Mouse (Mus musculus) liver, embryonic 11.5 days (tissue): Measurements from ENCODE around the gene Pdzk1. TPM values are rescaled to one million over a fixed set of nuclear protein-coding genes. Genes with fewer than 3 reads are reported as not detected.

Experiments
- ATAC-seq: fragments of 200-750 bp; cut with Nextera tagmentation; replicated peaks from 2 replicates; pipeline ENCODE4 v1.8.0; 2017; ENCODE audit warnings: moderate number of reproducible peaks, mild to moderate bottlenecking, moderate TSS enrichment, moderate library complexity; ENCODE audit not compliant: low FRiP score
- DNase-seq: peaks from one replicate; pipeline ENCODE4 v3.0.0-alpha.2; 2017; ENCODE audit warnings: low spot score
- H3K27ac ChIP-seq: fragments of 300-500 bp; sonication (generic); 2 replicates; pipeline ENCODE4 v1.5.1; 2014; ENCODE audit warnings: mild to moderate bottlenecking, low read depth, low read length, control low read depth
- H3K27me3 ChIP-seq: fragments of 300-500 bp; sonication (generic); replicated peaks from 2 replicates; pipeline ENCODE4 v1.6.1; 2014; ENCODE audit warnings: low read length, mixed read lengths; ENCODE audit not compliant: control insufficient read depth, insufficient read depth
- H3K36me3 ChIP-seq: fragments of 300-500 bp; sonication (generic); 2 replicates; pipeline ENCODE4 v1.6.1; 2014; ENCODE audit warnings: mild to moderate bottlenecking, low read length, moderate library complexity, mixed read lengths; ENCODE audit not compliant: control insufficient read depth, insufficient read depth
- H3K4me1 ChIP-seq: fragments of 300-500 bp; sonication (generic); replicated peaks from 2 replicates; pipeline ENCODE4 v1.6.1; 2014; ENCODE audit warnings: low read length, mixed read lengths; ENCODE audit not compliant: control insufficient read depth, insufficient read depth
- H3K4me2 ChIP-seq: fragments of 300-500 bp; sonication (generic); 2 replicates; pipeline ENCODE4 v1.6.1; 2014; ENCODE audit warnings: mild to moderate bottlenecking, control low read depth, moderate library complexity
- H3K4me3 ChIP-seq: fragments of 300-500 bp; sonication (generic); 2 replicates; pipeline ENCODE4 v1.5.1; 2014; ENCODE audit warnings: low read depth, low read length, control low read depth
- H3K9ac ChIP-seq: fragments of 300-500 bp; sonication (generic); 2 replicates; pipeline ENCODE4 v1.6.1; 2014; ENCODE audit warnings: low read depth, low read length, control low read depth
- H3K9me3 ChIP-seq: fragments of 300-500 bp; sonication (generic); 2 replicates; pipeline ENCODE4 v1.6.1; 2016; ENCODE audit warnings: low read length, inconsistent platforms, mixed read lengths; ENCODE audit not compliant: control insufficient read depth
- WGBS: fragments of 180-500 bp; shearing (Covaris S2); extraction: QIAGEN DNeasy Blood & Tissue Kit; methylation state at CpG from one replicate; pipeline ENCODE4 v1.1.7; 2014; 5-methylcytosine and 5-hydroxymethylcytosine counted together
- polyA plus RNA-seq: library from polyadenylated mRNA; unstranded; fragments of >200 nt; fragmentation: Nextera tagmentation; extraction: Ambion mirVana; gene quantifications from 2 replicates; pipeline ENCODE4 v1.2.1, GENCODE M21; 2014

Pdzk1 gene
- polyA plus RNA-seq, 1 experiment from 2014 or later = 5.4 TPM

- ATAC-seq (peak; percentile 73), DNase-seq (peak; percentile 76)
- H3K9me3 ChIP-seq = no peaks in the 10 kb centered on the region
- H3K4me1 ChIP-seq = no peaks in the 10 kb centered on the region
- H3K27me3 ChIP-seq = no peaks in the 10 kb centered on the region; the same call in 1 of the 2 replicates
- 36% methylated on average over 20 of the region's 20 CpGs for whole genome bisulfite sequencing
- no peaks in the 10 kb centered on the region for H3K36me3 ChIP-seq
- H3K9ac ChIP-seq = no peak overlapping the region
- peak overlapping the region; percentile 24; the same call in 1 of the 2 replicates for H3K4me3 ChIP-seq
- H3K4me2 ChIP-seq = peak overlapping the region; percentile 55
- no peak overlapping the region for H3K27ac ChIP-seq
Measured at GRCm38 (mm10) chr3:96812395-96813091, 16.5 kb upstream of the Pdzk1 start.

DNA sequence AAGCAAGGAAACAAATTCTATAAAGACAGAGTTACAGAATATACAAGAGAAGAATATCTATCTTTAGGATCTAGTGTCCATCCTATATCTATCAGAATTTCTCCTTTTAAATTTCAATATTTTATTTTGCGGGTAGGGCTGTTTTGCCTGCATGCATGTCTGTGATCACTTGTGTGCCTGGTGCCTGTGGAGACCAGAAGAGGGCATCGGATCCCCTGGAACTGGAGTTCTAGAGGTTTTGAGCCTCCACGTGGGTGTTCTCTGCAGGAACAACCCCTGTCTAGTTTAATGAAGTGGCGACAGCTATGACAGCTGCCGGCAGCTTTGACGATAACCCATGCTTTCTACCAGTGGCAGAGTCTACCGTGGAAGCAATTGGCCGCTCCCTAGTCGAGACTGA lies 16.0 kb upstream of the Pdzk1 start:
- Histone ChIP-seq H3K36me3 (no peaks in the 10 kb centered on the region), H3K4me3 (peak overlapping the region; percentile 24; the same call in 1 of the 2 replicates), H3K4me1 (no peaks in the 10 kb centered on the region), H3K9me3 (no peaks in the 10 kb centered on the region), H3K4me2 (peak overlapping the region; percentile 55), H3K27ac (no peak overlapping the region), H3K9ac (no peak overlapping the region), H3K27me3 (no peaks in the 10 kb centered on the region; the same call in 1 of the 2 replicates)
- DNase-seq = peak; percentile 46
- ATAC-seq = peak; percentile 54
- 10% methylated on average over 9 of the region's 9 CpGs for WGBS

DNA sequence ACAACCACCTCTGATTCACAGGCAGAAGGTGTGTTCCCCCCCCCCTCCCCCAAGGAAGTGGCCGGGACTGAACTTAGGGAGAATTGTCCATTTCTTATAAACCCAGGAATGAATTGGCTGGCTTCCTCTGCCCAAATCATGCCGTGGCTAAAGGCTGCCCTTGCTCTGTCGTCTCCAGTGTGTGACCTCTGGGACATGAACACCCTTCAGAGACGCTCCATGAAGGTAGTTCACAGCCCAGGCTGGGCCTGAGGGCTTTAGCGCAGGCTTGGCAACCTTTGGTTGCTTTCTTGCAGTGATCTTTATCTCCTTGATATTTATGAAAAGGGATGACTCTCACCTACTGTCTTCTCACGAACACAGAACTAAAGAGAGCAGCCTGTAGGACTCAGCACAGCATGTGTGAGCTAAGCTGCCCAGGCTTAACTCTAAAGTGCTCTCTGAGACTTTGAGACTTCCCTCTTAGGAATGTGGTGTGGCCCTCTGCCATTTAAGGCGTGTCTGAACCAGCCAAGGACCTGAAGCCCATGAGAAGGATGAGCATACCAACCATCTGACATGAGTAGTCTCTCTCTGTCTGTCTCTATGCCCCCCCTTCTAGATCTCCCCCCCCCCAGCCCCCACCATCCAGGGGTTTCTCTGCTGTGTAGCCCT lies 15.4 kb upstream of the Pdzk1 start:
- H3K4me3 ChIP-seq = no peak overlapping the region

GRCm38 (mm10) chr3:96814342-96814741 lies 14.7 kb upstream of the Pdzk1 start:
- Histone ChIP-seq H3K9me3 (no peaks in the 10 kb centered on the region), H3K4me1 (no peaks in the 10 kb centered on the region), H3K36me3 (no peaks in the 10 kb centered on the region), H3K9ac (no peak overlapping the region), H3K27me3 (no peaks in the 10 kb centered on the region; the same call in 1 of the 2 replicates), H3K4me3 (no peak overlapping the region), H3K27ac (no peak overlapping the region), H3K4me2 (no peak overlapping the region)
- DNase-seq (no peak), ATAC-seq (no peak)
- 27% methylated on average over 6 of the region's 6 CpGs for WGBS

More for the DNA sequence above, 15.4 kb upstream of the Pdzk1 start:
- Histone ChIP-seq H3K36me3 (no peaks in the 10 kb centered on the region), H3K27ac (no peak overlapping the region), H3K4me2 (peak overlapping the region; percentile 55), H3K9me3 (no peaks in the 10 kb centered on the region), H3K4me1 (no peaks in the 10 kb centered on the region), H3K9ac (no peak overlapping the region), H3K27me3 (no peaks in the 10 kb centered on the region; the same call in 1 of the 2 replicates)
- DNase-seq (no peak), ATAC-seq (0 out of 2 replicates have a peak, but pooled peaks have one; percentile 18)
- WGBS = 40% methylated on average over 7 of the region's 7 CpGs

- 70% methylated on average over 6 of the region's 6 CpGs for WGBS
- H3K9ac ChIP-seq = no peak overlapping the region
Measured at GRCm38 (mm10) chr3:96820116-96820915, 8.8 kb upstream of the Pdzk1 start.

DNA sequence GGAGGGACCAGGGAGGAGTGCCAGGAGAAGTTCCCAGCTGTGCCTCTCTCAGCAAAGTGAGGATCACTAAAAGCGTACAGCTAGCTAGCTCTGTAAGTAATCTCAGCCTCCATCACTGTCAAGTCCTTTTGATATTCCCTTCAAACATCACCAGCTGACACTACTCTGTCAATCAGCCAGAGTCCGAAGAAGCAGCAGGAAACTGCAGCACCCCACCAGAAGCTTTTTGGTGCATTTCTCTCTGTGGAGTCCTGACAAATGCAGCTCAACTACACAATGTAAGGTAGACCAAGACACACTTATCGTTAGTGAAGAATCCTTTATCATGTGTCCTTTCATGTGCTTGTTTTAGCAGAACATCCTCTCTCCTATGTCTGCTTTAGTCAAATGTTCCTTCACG lies 7.5 kb upstream of the Pdzk1 start:
- Histone ChIP-seq H3K4me1 (no peaks in the 10 kb centered on the region), H3K27me3 (no peaks in the 10 kb centered on the region), H3K27ac (no peak overlapping the region), H3K9ac (no peak overlapping the region), H3K4me3 (no peak overlapping the region), H3K9me3 (no peaks in the 10 kb centered on the region), H3K4me2 (no peak overlapping the region), H3K36me3 (no peaks in the 10 kb centered on the region)
- DNase-seq (no peak), ATAC-seq (no peak)
- 86% methylated on average over 4 of the region's 4 CpGs for WGBS

More at GRCm38 (mm10) chr3:96820116-96820915, 8.8 kb upstream of the Pdzk1 start:
- Histone ChIP-seq H3K4me3 (no peak overlapping the region), H3K9me3 (no peaks in the 10 kb centered on the region), H3K27me3 (no peaks in the 10 kb centered on the region; the same call in 1 of the 2 replicates), H3K4me2 (no peak overlapping the region), H3K4me1 (no peaks in the 10 kb centered on the region), H3K27ac (no peak overlapping the region), H3K36me3 (no peaks in the 10 kb centered on the region)
- no peak for ATAC-seq
- DNase-seq = no peak

- H3K4me1 ChIP-seq = no peaks in the 10 kb centered on the region
- 43% methylated on average over 3 of the region's 3 CpGs for WGBS
- no peaks in the 10 kb centered on the region for H3K9me3 ChIP-seq
- no peak overlapping the region for H3K4me3 ChIP-seq
- no peak overlapping the region for H3K4me2 ChIP-seq
- H3K9ac ChIP-seq = no peak overlapping the region
- H3K27me3 ChIP-seq = no peaks in the 10 kb centered on the region
- H3K36me3 ChIP-seq = no peaks in the 10 kb centered on the region
- ATAC-seq (no peak), DNase-seq (no peak)
- H3K27ac ChIP-seq = no peak overlapping the region
Measured at GRCm38 (mm10) chr3:96823701-96824100, 5.4 kb upstream of the Pdzk1 start.

GRCm38 (mm10) chr3:96824614-96825013 lies 4.5 kb upstream of the Pdzk1 start:
- Histone ChIP-seq H3K27me3 (no peaks in the 10 kb centered on the region), H3K36me3 (no peaks in the 10 kb centered on the region)

More at GRCm38 (mm10) chr3:96824614-96825013, 4.5 kb upstream of the Pdzk1 start:
- H3K4me3 ChIP-seq = no peak overlapping the region
- H3K9ac ChIP-seq = no peak overlapping the region
- ATAC-seq = no peak
- no peak overlapping the region for H3K4me2 ChIP-seq
- H3K9me3 ChIP-seq = no peaks in the 10 kb centered on the region
- DNase-seq = no peak
- no peaks in the 10 kb centered on the region for H3K4me1 ChIP-seq
- H3K27ac ChIP-seq = no peak overlapping the region
- WGBS = 83% methylated on average over 12 of the region's 12 CpGs
